Mouse (Mus musculus) ES-Bruce4 (cell line): ENCODE data around the gene Vps35l. TPM values are rescaled to one million over a fixed set of nuclear protein-coding genes. Genes with fewer than 3 reads are reported as not detected.

Source experiments
- H3K27ac ChIP-seq: 2 replicates; pipeline ENCODE4 v1.5.1; 2012; ENCODE audit warnings: low read length, inconsistent platforms; ENCODE audit not compliant: insufficient read depth
- H3K27me3 ChIP-seq: 2 replicates; pipeline ENCODE4 v1.6.1; 2012; ENCODE audit warnings: mild to moderate bottlenecking, low read length, inconsistent platforms; ENCODE audit not compliant: control insufficient read depth, poor library complexity, insufficient read depth, severe bottlenecking
- H3K36me3 ChIP-seq: 2 replicates; pipeline ENCODE4 v1.6.1; 2012; ENCODE audit warnings: inconsistent platforms, mild to moderate bottlenecking, low read length, moderate library complexity; ENCODE audit not compliant: control insufficient read depth, poor library complexity, insufficient read depth, severe bottlenecking
- H3K4me1 ChIP-seq: one replicate; pipeline ENCODE4 v1.8.1; 2011; ENCODE audit warnings: low read length; ENCODE audit not compliant: control insufficient read depth, insufficient read depth
- H3K4me3 ChIP-seq: 2 replicates; pipeline ENCODE4 v1.5.1; 2011; ENCODE audit warnings: low read depth, mild to moderate bottlenecking, low read length
- H3K9ac ChIP-seq: 2 replicates; pipeline ENCODE4 v1.6.1; 2012; ENCODE audit warnings: low read depth, mild to moderate bottlenecking, inconsistent platforms; ENCODE audit not compliant: poor library complexity, severe bottlenecking
- H3K9me3 ChIP-seq: replicated peaks from 2 replicates; pipeline ENCODE4 v1.6.1; 2012; ENCODE audit warnings: mild to moderate bottlenecking, low read length, inconsistent platforms; ENCODE audit not compliant: control insufficient read depth, poor library complexity, insufficient read depth, severe bottlenecking
- CTCF ChIP-seq: IDR thresholded peaks from one replicate; pipeline ENCODE4 v1.8.1; 2011; ENCODE audit warnings: low read depth, low read length
- EP300 ChIP-seq: IDR thresholded peaks from 2 replicates; pipeline ENCODE4 v1.6.1; 2011; ENCODE audit warnings: low read depth, low read length; ENCODE audit not compliant: insufficient read depth
- POLR2A ChIP-seq: IDR thresholded peaks from one replicate; pipeline ENCODE4 v1.8.1; 2011; ENCODE audit warnings: low read length; ENCODE audit not compliant: insufficient read depth
- polyA plus RNA-seq: library from polyadenylated mRNA; stranded (reverse); fragments of >200 nt; gene quantifications from 2 replicates; pipeline ENCODE4 v1.2.4, GENCODE M21; 2011; ENCODE audit warnings: low read depth; ENCODE audit not compliant: missing spikeins, insufficient read depth, insufficient read length

Gene Vps35l
- polyA plus RNA-seq, 1 experiment: 54.7 TPM

DNA sequence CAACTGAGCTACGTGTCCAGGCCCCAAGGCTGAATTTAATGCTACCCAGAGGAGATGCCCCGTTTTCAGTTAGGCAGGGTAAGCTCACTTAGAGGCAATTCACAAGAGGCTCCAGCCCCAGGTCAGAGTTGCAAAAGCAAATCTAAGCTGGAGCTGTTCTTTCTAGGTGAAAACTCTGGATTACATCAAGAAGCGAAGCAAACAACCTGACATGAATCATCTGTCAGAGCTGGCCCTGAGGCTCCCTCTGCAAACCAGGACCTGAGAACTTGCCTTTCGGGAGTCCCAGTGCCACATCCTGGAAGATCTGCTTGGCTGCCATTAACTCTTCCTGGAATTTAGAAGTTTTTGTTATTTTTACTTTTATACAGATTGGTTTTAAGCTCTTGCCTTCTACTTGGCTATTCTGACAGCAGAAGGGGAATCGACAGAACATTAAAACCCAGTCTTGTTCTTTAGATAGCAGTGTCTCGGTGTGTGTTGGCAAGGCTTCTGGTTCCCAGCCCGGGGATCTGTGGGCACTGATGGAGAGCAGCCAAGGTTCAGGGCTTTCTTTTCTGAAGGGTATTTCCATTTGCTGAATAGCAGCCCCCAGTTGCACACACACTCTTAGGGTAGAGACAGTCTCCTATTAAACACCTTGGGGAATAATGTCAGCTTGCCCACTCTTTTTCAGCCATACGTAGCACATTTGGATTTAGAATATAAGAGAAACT lies 101.2 kb downstream of the Vps35l start:
- H3K36me3 ChIP-seq: peaks cover 30% of the 10 kb centered on the region
- TF ChIP-seq POLR2A (no peak), EP300 (no peak), CTCF (no peak)

DNA sequence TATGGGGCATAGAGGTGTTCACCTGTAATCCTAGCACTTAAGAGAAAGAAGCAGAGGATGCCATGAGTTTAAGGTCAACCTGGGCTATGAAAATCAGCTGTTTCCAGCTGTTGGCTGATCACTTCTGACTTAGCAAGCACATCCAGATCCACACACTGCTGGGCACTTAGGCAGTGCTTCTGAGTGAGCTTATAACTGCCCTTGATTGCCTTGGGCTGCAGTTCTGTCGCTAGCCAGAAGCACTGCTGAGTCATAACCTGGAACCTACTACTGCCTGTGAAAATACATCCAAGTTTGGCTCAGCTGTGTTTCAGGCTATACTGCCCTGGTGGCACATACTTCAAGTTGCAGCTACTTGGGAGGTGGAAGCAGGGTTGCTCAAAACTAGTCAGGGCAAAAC lies 101.8 kb downstream of the Vps35l start:
- no peak overlapping the region for H3K9ac ChIP-seq
- TF ChIP-seq EP300 (no peak), POLR2A (no peak), CTCF (no peak)
- no peak overlapping the region for H3K4me3 ChIP-seq
- no peaks in the 10 kb centered on the region for H3K9me3 ChIP-seq
- H3K4me1 ChIP-seq: no peaks in the 10 kb centered on the region
- peak overlapping the region; percentile 0; the same call in 1 of the 2 replicates for H3K27ac ChIP-seq
- H3K36me3 ChIP-seq: peaks cover 36% of the 10 kb centered on the region
- H3K27me3 ChIP-seq: no peaks in the 10 kb centered on the region

More for the DNA sequence above, 101.2 kb downstream of the Vps35l start:
- Histone ChIP-seq H3K4me3 (no peak overlapping the region), H3K4me1 (no peaks in the 10 kb centered on the region), H3K9me3 (no peaks in the 10 kb centered on the region), H3K27me3 (no peaks in the 10 kb centered on the region), H3K9ac (no peak overlapping the region), H3K27ac (no peak overlapping the region)

DNA sequence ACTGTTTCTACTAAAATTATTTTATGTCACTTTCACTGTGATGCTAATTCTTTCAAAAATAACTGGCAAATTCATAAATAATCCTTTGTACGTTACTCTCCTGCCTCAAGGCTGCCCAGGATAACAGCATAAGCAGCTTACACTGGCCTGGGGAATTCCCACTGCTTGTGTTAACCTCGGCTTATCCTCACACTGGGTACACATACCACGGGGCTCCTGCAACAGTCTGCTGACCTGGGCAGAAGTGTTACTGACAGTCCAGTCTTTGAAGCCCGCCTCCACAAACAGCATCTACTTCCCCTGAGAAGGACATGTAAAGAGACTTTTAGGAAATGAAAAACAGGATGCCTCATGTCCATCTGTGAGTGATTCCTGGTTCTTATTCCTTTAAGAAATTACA lies 102.9 kb downstream of the Vps35l start:
- Histone ChIP-seq H3K36me3 (peaks cover 45% of the 10 kb centered on the region), H3K4me1 (no peaks in the 10 kb centered on the region), H3K4me3 (no peak overlapping the region), H3K27me3 (no peaks in the 10 kb centered on the region), H3K27ac (no peak overlapping the region), H3K9me3 (no peaks in the 10 kb centered on the region), H3K9ac (no peak overlapping the region)
- TF ChIP-seq POLR2A (no peak), EP300 (no peak), CTCF (no peak)

DNA sequence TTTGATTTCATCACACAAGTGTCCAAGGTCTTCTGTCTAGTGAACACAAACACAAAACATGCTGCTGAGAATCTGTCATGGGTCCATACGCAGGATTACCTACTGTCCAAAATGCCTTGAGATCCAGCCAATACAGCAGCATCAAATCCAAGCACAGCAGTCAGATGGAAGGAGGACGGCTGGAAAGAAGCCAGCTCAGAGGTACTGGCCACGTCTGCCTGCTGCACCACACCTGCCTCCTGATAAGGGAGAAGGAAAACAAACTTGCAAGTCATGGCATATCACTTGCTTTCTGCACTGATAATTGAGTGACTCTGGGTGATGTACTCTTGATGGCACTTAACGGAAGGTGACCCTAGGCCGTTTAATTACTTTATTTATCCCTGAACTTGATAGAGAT lies 105.1 kb downstream of the Vps35l start:
- Histone ChIP-seq H3K27ac (no peak overlapping the region), H3K4me1 (peaks cover 5% of the 10 kb centered on the region), H3K36me3 (peaks cover 56% of the 10 kb centered on the region), H3K27me3 (no peaks in the 10 kb centered on the region), H3K4me3 (no peak overlapping the region), H3K9me3 (no peaks in the 10 kb centered on the region), H3K9ac (no peak overlapping the region)
- TF ChIP-seq EP300 (no peak), CTCF (no peak), POLR2A (no peak)

DNA sequence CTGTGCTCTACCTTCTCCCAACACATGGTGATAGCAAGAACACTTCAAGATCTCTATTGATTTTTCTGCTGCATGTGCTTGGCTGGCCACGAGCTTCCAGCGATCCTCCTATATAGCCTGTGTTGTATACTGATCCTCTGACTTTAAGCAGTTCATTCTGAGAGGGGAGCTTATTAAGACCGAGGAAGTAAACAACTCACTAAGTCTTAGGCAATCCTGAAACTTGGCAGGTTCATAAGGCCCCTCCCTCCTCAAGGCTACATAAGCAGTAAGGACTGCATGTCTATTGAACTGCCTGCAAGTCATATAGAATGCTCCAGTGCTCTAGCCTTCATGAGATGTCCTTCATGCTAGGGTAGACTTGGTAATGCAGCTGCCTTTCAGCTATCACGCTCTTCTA lies 106.3 kb downstream of the Vps35l start:
- H3K4me1 ChIP-seq: peaks cover 5% of the 10 kb centered on the region
- no peak overlapping the region for H3K4me3 ChIP-seq
- TF ChIP-seq CTCF (no peak), EP300 (no peak), POLR2A (no peak)

DNA sequence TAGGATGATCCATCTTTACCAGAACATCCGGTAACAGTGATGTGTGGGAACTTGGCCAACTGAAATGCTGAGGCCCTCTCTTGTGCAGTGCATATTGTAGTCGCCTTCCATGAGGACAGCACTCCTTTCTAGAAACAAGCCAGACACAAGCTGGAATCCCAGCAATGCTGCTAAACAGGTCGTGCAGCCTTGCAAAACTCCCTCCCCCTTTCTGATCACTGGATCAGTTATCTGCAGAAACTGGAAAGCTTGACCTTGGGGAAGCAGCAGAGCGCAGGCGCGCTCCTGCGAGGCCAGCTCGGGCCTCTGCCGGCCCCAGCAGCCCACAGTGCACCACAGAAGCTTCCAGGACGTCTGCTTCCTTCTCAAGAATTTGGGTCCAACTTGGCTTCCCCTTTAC lies 108.8 kb downstream of the Vps35l start:
- peaks cover 5% of the 10 kb centered on the region for H3K4me1 ChIP-seq
- peak overlapping the region; percentile 7; the same call in 1 of the 2 replicates for H3K4me3 ChIP-seq
- H3K27ac ChIP-seq: peak overlapping the region; percentile 63
- no peak for TF ChIP-seq CTCF
- peak; percentile 96 for TF ChIP-seq EP300
- H3K36me3 ChIP-seq: peaks cover 67% of the 10 kb centered on the region
- H3K27me3 ChIP-seq: no peaks in the 10 kb centered on the region
- H3K9ac ChIP-seq: 0 out of 2 replicates have a peak overlapping the region, but pooled peaks have one; percentile 1
- no peaks in the 10 kb centered on the region for H3K9me3 ChIP-seq

More for the DNA sequence above, 106.3 kb downstream of the Vps35l start:
- Histone ChIP-seq H3K9ac (no peak overlapping the region), H3K9me3 (no peaks in the 10 kb centered on the region), H3K36me3 (peaks cover 57% of the 10 kb centered on the region), H3K27me3 (no peaks in the 10 kb centered on the region), H3K27ac (no peak overlapping the region)
